Mouse (Mus musculus) cortical plate, adult 2 months (tissue): ENCODE data around the gene Arhgdig.

ENCODE experiments used
- CTCF ChIP-seq: fragments of 200-500 bp; IDR thresholded peaks from 2 replicates; pipeline ENCODE4 v1.5.1; 2011; ENCODE audit warnings: mild to moderate bottlenecking, control low read depth, low read length; ENCODE audit not compliant: insufficient read depth; ENCODE audit errors: extremely low read depth
- POLR2A ChIP-seq: fragments of 200-500 bp; IDR thresholded peaks from 2 replicates; pipeline ENCODE4 v1.6.1; 2011; ENCODE audit warnings: mild to moderate bottlenecking, low read length, control low read depth; ENCODE audit not compliant: insufficient read depth; ENCODE audit errors: extremely low read depth

GRCm38 (mm10) chr17:26212241-26212640 lies 4.7 kb upstream of the Arhgdig start:
- TF ChIP-seq CTCF (no peak), POLR2A (no peak)
